Mouse (Mus musculus): ENCODE data around the gene Gabpa.

DNA sequence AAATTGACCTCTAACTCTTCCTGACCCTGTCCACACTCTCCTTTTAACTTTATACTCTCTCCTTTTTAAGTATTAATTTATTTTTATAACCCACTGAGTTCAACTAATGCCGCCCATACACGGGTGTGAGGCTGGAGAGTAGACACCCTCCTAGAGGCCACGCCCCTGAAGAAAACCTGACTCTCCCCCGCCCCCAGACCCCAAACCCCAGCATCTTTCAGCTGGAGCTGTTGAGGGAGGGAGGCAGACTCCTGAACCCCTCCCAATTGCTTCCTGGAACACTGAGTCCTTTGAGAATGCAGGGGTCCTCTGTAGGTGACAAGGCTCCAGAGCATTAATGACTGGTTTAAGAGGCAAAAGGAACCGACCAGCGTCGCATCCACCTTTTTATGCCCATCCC, 49.8 kb upstream of the Gabpa start:
- TF ChIP-seq CTCF (IDR thresholded peaks at IDR 0.05; ENCODE audit: borderline replicate concordance, control insufficient read depth, extremely low read depth, insufficient read depth, low read length, poor library complexity): no peak
- TF ChIP-seq POLR2A (IDR thresholded peaks at IDR 0.05; ENCODE audit: control insufficient read depth, extremely low read depth, insufficient read depth, low read length, poor library complexity): no peak

All from thymus, adult 2 months (tissue).